Mouse (Mus musculus): Measurements from ENCODE around the gene Qpctl.

The Qpctl gene

GRCm38 (mm10) chr7:19148875-19149541 lies at the start of gene Qpctl:
TSS of gene Qpctl (minus strand) at chr7:19149291.
- peak; percentile 96 to 99 for DNase-seq

DNA sequence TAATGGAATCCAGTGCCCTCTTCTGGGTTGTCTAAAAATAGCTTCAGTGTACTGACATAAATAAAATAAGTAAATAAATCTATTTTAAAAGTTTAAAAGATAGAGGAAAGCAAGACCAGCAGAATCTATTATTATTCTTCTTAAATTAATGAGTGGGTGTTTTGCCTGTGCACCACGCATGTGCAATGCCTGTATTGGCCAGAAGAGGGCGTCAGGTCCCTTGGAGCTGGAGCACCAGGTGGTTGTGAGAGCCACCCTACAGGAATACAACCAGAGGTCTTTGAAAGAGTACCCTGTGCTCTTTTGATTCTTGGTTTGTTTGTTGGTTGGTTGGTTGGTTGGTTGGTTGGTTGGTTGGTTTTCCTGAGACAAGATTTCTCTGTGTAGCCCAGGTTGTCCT lies 48.9 kb upstream of the Qpctl start:
- no peak for DNase-seq

- no peak for DNase-seq
Observed at GRCm38 (mm10) chr7:19196676-19197075, 47.6 kb upstream of the Qpctl start.

GRCm38 (mm10) chr7:19194676-19195075 lies 45.6 kb upstream of the Qpctl start:
- DNase-seq = no peak

GRCm38 (mm10) chr7:19184758-19185157 lies 35.7 kb upstream of the Qpctl start:
- no peak for DNase-seq

DNA sequence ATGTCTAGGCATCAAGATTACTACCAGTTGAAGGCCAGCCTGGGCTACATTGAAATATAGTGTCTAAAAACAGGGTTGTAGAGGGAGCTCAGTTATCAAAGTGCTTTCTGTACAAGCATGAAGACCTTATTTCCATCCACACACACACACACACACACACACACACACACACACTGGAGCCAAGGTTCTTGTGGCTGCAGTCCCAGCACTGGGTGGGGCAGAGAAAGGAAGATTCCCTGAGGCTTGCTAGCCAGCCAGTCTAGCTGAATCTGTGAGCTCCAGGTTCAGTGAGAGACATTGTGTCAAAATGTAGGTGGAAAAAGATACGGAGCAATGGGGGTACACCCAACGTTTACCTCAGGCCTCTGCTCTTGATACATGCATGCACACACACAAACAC lies 35.2 kb upstream of the Qpctl start:
- no peak for DNase-seq

GRCm38 (mm10) chr7:19180862-19181429 lies 31.9 kb upstream of the Qpctl start:
- peak; percentile 29 to 52 for DNase-seq

DNA sequence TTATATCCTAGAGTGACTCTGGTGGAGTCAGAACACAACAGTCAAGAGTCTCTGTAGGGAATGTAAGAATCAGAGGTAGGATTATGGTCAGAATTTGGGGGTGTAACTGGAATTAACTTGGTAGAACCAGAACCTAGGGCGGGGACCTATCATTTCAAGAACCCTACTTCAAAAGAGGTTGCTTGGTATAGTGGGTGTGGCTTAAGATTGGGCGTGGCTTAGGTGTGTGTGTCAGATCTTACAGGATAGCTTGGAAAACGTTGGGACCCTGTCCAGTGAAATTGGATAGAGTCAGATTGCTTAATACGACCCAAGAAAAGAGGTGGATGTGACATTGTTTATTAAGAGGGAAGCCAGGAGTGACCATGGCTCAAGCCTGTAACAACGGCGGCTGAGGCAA lies 30.8 kb upstream of the Qpctl start:
- DNase-seq = no peak

DNA sequence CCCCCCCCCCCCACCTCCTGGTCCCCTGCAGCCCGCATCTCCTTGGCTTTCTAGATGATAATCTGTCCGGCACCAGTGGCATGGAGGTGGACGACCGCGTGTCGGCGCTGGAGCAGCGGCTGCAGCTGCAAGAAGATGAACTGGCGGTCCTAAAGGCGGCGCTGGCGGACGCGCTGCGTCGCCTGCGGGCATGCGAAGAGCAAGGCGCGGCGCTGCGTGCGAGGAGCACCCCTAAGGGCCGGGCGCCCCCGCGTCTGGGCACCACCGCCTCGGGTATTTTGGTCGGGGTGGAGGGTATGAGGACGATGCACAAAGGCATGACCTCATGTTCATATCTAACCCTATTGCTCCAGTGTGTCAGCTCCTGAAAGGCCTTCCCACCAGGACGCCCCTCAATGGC lies 30.1 kb upstream of the Qpctl start:
- no peak for DNase-seq

DNA sequence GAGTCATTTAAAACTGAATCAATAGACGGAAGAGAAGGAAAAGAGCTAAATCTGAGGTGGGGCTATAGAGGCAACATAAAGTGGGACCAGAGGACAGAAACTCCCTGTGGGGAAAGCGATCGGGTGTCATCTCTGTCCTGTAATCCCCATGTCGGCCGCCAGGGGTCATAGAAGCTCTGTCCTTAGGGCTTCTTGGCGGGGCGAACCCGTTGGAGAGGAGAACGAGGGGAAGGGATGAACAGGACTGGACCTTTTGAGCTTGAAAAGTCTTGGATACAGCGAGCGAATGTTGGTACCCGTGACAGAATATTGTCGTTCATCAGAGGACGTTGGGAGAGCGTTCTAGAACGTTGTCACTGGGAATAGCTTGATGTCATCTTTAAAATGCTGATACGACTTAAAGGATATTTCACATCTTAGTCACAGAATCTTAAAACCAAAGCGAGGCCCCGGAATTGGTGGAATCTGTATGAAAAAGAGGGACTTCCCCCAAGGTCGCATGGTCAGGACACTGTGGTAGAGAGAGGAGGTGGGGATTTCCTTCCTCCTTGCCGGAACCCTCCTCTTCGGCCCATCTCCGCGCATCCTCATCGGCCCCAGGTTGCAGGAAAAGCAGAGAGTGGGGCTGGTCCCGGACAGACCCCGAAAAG lies 29.5 kb upstream of the Qpctl start:
- DNase-seq = peak; percentile 42 to 47

- DNase-seq = no peak
Observed at GRCm38 (mm10) chr7:19178035-19178434, 28.9 kb upstream of the Qpctl start.

DNA sequence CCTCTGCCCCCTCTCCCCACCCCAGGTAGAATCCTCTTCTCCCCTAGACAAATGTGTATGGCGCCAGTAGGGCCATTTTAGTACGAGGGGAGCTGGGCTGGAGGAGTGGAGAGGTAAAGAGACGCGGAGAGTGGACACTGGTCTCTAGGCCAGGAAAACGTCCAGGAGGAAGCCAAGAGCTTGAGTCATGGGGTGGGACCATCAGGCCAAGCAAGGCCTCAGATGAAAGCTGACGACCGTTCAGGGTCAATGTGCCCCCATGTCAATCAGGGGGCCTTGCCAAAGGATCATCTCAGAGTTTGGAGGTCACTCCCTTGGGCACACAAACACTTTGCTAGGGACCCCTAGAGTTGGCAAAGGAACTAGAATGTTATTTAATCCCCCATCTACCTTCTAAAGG lies 28.1 kb upstream of the Qpctl start:
- no peak for DNase-seq

DNA sequence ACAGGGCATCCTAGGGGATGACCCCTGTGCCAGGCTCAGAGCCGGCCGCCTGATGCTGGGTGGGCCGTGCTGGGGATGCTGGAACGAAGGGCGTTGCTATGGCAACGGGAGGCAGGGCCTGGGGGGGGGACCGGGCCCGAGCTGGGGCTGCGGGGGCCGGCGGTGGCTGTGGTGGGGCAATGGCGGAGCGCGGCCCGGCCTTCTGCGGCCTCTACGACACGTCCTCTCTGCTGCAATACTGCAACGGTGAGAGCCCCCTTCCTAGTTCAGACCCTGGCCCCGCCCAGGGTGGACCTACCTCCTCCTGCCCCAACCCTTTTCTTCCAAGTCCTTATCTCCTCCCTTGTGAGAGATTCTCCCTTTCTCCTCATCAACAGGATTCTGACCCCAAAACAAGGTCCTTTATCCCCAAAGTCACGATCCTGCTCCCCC lies 27.4 kb upstream of the Qpctl start:
- DNase-seq = no peak

DNA sequence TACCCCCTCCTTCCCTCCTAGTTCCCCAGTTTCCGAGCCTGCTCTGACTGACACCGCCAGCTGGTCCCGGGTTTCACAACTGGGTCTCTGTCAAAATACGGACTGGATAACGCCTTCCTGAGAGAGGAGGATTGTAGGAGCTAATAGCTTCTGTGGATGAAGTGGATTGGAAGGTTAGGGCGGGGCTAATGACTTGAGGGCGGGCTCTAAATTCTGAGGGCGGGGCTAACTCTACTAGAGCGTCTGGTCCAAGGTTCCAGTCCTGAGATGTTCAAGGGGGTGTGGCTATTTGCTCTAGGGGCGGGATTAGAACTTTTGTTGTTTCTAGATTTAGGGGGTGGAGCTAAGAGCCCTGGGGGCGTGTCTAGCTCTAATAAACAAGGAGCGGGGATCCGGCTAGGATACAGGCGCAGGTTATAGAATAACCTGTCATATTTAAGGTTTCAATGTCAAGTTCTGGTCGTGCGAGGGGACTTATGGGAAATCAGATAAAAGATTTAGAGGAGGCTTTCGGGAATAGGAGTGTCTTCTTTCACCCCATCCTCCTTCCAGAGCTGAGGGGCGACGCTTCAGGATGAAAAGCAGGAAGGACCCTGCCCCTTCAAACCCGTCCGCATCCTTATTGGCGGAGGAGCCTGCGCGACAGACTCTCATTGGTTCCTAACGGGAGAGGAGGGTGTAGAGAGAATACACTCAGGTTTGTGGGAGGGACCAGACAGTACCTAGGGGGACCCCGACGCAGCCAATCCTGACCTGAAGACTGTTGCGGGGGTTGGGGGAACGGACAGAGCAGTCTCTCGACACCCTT lies 26.8 kb upstream of the Qpctl start, which contains the start of gene Eml2:
Gene Eml2 (plus strand): TSS at position 714 of the 808 bp plus-strand sequence.
- no peak for DNase-seq

DNA sequence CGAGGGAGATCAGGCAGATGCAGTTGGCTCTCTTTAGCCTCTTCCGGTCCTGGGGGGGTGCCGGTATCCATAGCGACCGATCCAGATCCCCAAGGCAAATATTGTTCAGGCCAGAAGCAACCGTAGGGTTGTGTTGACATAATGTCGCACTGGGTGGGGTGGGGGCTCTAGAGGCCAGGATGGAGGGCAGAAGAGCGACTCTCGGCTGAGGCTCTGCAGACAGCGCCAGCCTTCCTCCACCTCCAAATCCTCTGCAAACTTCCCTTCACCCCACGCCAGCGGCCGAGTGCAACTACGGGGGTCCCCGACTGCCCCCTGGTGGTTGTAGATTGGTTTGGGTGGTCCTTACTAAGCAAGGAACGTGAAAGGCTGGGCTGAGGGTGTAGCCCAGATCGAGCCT lies 23.8 kb upstream of the Qpctl start:
- peak; percentile 65 to 66 for DNase-seq

DNA sequence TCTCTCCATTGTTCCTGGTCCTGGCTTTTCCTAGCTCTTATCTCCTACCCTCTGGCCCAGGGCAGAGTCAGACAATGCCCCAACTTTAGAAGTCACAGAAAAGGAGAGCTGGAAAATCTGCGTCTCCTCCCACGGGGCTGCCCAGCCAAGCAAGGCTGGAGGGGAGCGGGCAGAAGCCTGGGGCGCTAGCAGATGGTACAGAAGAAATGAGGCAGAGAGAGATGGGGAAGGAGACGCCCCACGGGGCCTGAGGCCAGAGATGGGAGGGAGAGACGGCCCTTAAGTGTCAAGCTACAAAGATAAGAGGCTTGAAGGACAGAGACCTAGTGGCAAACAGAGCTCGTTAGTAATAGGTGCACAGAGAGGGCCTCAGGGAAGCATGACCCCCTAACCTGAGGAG lies 22.7 kb upstream of the Qpctl start:
- no peak for DNase-seq

DNA sequence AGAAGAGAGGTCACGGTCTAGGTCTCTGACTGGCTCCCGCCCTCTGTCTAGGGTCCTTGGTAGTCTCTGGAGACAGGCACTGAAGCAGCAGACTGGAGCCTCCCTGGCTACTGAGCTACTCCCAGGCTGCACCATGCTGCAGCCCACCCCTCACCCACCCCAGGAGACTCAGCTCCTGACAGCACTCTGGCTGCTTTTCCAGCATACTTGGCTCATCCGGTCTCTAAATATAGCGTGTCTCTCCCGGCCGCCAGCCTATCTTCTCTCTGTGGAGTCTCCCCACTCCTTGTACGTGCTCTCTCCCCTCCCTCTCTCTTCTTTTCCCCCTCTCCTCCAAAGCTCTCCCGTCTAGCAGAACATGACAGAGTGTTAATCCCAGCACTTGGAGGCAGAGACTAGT lies 21.1 kb upstream of the Qpctl start:
- DNase-seq = no peak

DNA sequence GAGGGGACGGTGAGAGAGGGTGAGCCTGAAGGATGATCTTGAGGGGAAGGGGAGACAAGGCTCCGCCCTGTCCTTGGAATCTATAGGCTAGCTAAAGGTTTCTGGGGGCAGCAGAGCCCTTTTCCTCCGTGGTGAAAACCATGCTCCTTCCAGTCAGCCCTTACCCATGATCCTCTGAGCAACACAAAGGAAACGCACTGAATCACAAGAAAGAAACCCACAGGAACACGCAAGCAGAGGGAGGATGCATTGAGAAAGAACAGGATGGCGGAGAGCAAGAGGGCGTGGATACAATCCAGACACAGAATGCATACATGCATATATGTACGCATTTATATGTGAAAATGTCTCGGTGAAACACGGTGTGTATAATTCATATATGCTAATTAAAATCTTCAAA lies 20.4 kb upstream of the Qpctl start:
- DNase-seq = no peak

- no peak for DNase-seq
Observed at GRCm38 (mm10) chr7:19166990-19167389, 17.9 kb upstream of the Qpctl start.

GRCm38 (mm10) chr7:19165656-19166423 lies 16.7 kb upstream of the Qpctl start, which contains the start of gene Gipr:
TSS of gene Gipr (minus strand) at chr7:19166127.
- no peak for DNase-seq

DNA sequence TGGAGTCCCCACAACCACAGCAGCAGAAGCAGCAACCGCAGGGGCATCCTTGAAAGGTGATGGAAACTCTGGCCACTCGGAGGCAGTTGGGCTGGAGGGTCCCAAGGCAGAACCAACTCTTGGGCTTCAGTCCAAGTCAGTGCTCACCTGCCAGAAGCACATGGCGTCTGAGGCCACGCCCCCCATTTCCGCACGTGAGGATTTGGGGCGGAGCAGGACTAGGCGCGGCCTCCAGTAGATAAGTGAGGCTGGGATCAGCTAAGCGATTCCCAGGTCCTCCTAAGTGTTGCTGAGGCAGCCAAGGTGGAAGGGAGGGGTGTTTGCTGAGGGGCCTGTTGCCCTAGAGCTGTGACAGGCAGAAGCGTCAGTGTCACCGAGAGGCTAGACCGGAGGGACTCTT lies 15.9 kb upstream of the Qpctl start:
- DNase-seq = no peak

- DNase-seq = no peak
Observed at GRCm38 (mm10) chr7:19164189-19164588, 15.1 kb upstream of the Qpctl start.

DNA sequence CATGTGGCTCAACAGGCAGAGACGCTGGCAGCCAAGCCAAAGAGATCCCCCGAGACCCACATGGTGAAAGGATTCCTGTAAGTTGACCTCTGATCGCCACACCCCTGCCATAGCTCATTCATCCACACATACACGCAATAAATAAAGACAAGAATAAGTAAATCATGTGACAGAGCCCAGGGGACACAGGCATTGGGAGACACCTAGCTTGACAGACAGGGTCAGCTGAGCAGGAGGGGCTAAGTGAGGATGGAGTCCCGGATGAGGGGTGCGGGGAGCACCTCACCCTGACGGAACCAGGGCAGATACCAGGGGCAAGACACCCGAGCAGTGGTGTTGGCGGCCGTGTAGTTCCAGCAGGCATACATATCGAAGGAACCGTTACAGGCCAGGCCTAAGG lies 14.7 kb upstream of the Qpctl start:
- no peak for DNase-seq

All from thymus, adult 18-20 months (tissue).